Mouse (Mus musculus): ENCODE data around the gene Fam120b.

Fam120b gene

GRCm38 (mm10) chr17:15380641-15381051 is 15.4 kb upstream of the Fam120b start:
- DNase-seq: peak; percentile 53

- DNase-seq: peak; percentile 28
Observed at GRCm38 (mm10) chr17:15381092-15381860, 14.7 kb upstream of the Fam120b start.

GRCm38 (mm10) chr17:15381869-15382660 is 13.9 kb upstream of the Fam120b start:
- DNase-seq: no peak

GRCm38 (mm10) chr17:15383360-15383759 is 12.6 kb upstream of the Fam120b start:
- no peak for DNase-seq

GRCm38 (mm10) chr17:15388892-15389291 is 7.1 kb upstream of the Fam120b start:
- DNase-seq: no peak

GRCm38 (mm10) chr17:15389356-15389755 is 6.6 kb upstream of the Fam120b start:
- DNase-seq: no peak

- no peak for DNase-seq
Observed at GRCm38 (mm10) chr17:15401716-15402115, 5.7 kb downstream of the Fam120b start.

- DNase-seq: no peak
Observed at GRCm38 (mm10) chr17:15406576-15406975, 10.6 kb downstream of the Fam120b start.

GRCm38 (mm10) chr17:15409261-15409660 is 13.3 kb downstream of the Fam120b start:
- DNase-seq: no peak

- no peak for DNase-seq
Observed at GRCm38 (mm10) chr17:15410861-15411260, 14.9 kb downstream of the Fam120b start.

GRCm38 (mm10) chr17:15416596-15417215 is 20.7 kb downstream of the Fam120b start:
- DNase-seq: no peak

GRCm38 (mm10) chr17:15419534-15419933 is 23.5 kb downstream of the Fam120b start:
- no peak for DNase-seq

GRCm38 (mm10) chr17:15420021-15420603 is 24.1 kb downstream of the Fam120b start:
- DNase-seq: no peak

GRCm38 (mm10) chr17:15421446-15421845 is 25.4 kb downstream of the Fam120b start:
- DNase-seq: no peak

- no peak for DNase-seq
Observed at GRCm38 (mm10) chr17:15422666-15423065, 26.7 kb downstream of the Fam120b start.

GRCm38 (mm10) chr17:15423080-15423765 is 27.2 kb downstream of the Fam120b start:
- DNase-seq: peak; percentile 12

GRCm38 (mm10) chr17:15425931-15426330 is 29.9 kb downstream of the Fam120b start:
- no peak for DNase-seq

GRCm38 (mm10) chr17:15429451-15429850 is 33.4 kb downstream of the Fam120b start:
- no peak for DNase-seq

GRCm38 (mm10) chr17:15429937-15430336 is 33.9 kb downstream of the Fam120b start:
- no peak for DNase-seq

GRCm38 (mm10) chr17:15431021-15431514 is 35.1 kb downstream of the Fam120b start:
- DNase-seq: no peak

GRCm38 (mm10) chr17:15431551-15431950 is 35.5 kb downstream of the Fam120b start:
- no peak for DNase-seq

GRCm38 (mm10) chr17:15432036-15432435 is 36.0 kb downstream of the Fam120b start:
- no peak for DNase-seq
